Mouse (Mus musculus) myocyte (in vitro differentiated cells): ENCODE measurements around the gene Rpe65. TPM values are rescaled to one million over a fixed set of nuclear protein-coding genes. Genes with fewer than 3 reads are reported as not detected.

Experiments used
- H3K27me3 ChIP-seq: one replicate; pipeline ENCODE4 v1.6.1; 2011; ENCODE audit not compliant: control insufficient read depth, insufficient read depth, insufficient read length
- H3K36me3 ChIP-seq: one replicate; pipeline ENCODE4 v1.6.1; 2011; ENCODE audit not compliant: control insufficient read depth, insufficient read depth
- H3K4me2 ChIP-seq: one replicate; pipeline ENCODE4 v1.6.1; 2011; ENCODE audit warnings: low read depth, control low read depth
- H3K4me3 ChIP-seq: one replicate; pipeline ENCODE4 v1.5.1; 2011; ENCODE audit warnings: mild to moderate bottlenecking, control low read depth, moderate library complexity
- H3K79me2 ChIP-seq: one replicate; pipeline ENCODE4 v1.6.1; 2011; ENCODE audit not compliant: control insufficient read depth, insufficient read depth
- H3ac ChIP-seq: one replicate; pipeline ENCODE4 v1.6.1; 2011; ENCODE audit not compliant: control insufficient read depth, insufficient read length
- CEBPB ChIP-seq: IDR thresholded peaks from 2 replicates; pipeline ENCODE4 v1.6.1; 2011; ENCODE audit warnings: mild to moderate bottlenecking, moderate library complexity; ENCODE audit not compliant: poor library complexity, insufficient read depth, severe bottlenecking
- E2F4 ChIP-seq: IDR thresholded peaks from one replicate; pipeline ENCODE4 v1.6.1; 2011; ENCODE audit warnings: mild to moderate bottlenecking, control low read depth, moderate library complexity; ENCODE audit not compliant: insufficient read depth
- MAX ChIP-seq: IDR thresholded peaks from one replicate; pipeline ENCODE4 v1.6.1; 2011; ENCODE audit warnings: low read depth, mild to moderate bottlenecking, control low read depth
- MYOD1 ChIP-seq, 3 experiments: IDR thresholded peaks; one replicate each; pipeline ENCODE4 v1.6.1; 2011; ENCODE audit warnings: control low read depth in 2 of 3, low read depth in 2 of 3, mild to moderate bottlenecking in 2 of 3, moderate library complexity in 1 of 3; ENCODE audit not compliant: insufficient read length in 2 of 3, control insufficient read depth in 1 of 3
- MYOG ChIP-seq, 3 experiments: IDR thresholded peaks; one replicate each; pipeline ENCODE4 v1.6.1; 2011; ENCODE audit warnings: control low read depth in 2 of 3, low read depth in 2 of 3, mild to moderate bottlenecking in 2 of 3; ENCODE audit not compliant: insufficient read length in 2 of 3, control insufficient read depth in 1 of 3, insufficient read depth in 1 of 3
- POLR2A ChIP-seq: IDR thresholded peaks from one replicate; pipeline ENCODE4 v1.6.1; 2011; ENCODE audit warnings: low read depth, mild to moderate bottlenecking, control low read depth, moderate library complexity; ENCODE audit not compliant: insufficient read length
- POLR2AphosphoS2 ChIP-seq: IDR thresholded peaks from one replicate; pipeline ENCODE4 v1.6.1; 2011; ENCODE audit warnings: low read depth, control low read depth; ENCODE audit not compliant: insufficient read length
- REST ChIP-seq: IDR thresholded peaks from one replicate; pipeline ENCODE4 v1.6.1; 2011; ENCODE audit warnings: mild to moderate bottlenecking, control low read depth, moderate library complexity; ENCODE audit not compliant: insufficient read depth, insufficient read length
- SRF ChIP-seq: IDR thresholded peaks from one replicate; pipeline ENCODE4 v1.6.1; 2011; ENCODE audit warnings: low read depth; ENCODE audit not compliant: control insufficient read depth, insufficient read length
- TCF12 ChIP-seq: IDR thresholded peaks from one replicate; pipeline ENCODE4 v1.6.1; 2011; ENCODE audit warnings: mild to moderate bottlenecking, control low read depth; ENCODE audit not compliant: poor library complexity, insufficient read depth, severe bottlenecking
- TCF3 ChIP-seq: IDR thresholded peaks from one replicate; pipeline ENCODE4 v1.6.1; 2011; ENCODE audit warnings: low read depth, control low read depth; ENCODE audit not compliant: insufficient read length
- USF1 ChIP-seq: IDR thresholded peaks from one replicate; pipeline ENCODE4 v1.6.1; 2011; ENCODE audit warnings: low read depth, mild to moderate bottlenecking, control low read depth, moderate library complexity
- polyA plus RNA-seq: library from polyadenylated mRNA; unstranded; fragments of >200 nt; fragmentation: generic; extraction: Trizol; gene quantifications from one replicate; pipeline ENCODE4 v1.2.1, GENCODE M21; 2012; ENCODE audit warnings: missing spikeins

Gene Rpe65
- not detected for polyA plus RNA-seq

DNA sequence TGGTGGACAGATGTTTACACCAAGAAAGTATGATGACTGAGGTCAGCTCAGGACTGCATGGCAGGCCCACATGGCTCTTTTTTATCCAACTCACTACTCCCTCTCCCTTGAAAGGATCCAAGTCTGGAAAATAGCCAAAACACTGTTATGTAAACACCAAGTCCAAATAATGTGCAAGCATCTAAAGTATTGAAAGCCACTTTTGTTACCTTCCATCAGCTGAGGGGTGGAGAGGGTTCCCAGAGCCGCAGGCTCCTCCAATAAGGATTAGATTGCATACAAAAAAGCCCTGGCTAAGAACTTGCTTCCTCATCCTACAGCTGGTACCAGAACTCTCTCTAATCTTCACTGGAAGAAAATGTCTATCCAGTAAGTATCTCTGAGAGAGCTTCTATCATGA, at the start of gene Rpe65:
TSS of gene Rpe65 (plus strand) at position 301 of the 400 bp plus-strand sequence.
- Histone ChIP-seq H3K27me3 (no peaks in the 10 kb centered on the region), H3K79me2 (no peaks in the 10 kb centered on the region), H3K4me3 (no peak within 1 kb of the TSS), H3ac (no peak within 1 kb of the TSS), H3K4me2 (no peak within 1 kb of the TSS), H3K36me3 (no peaks in the 10 kb centered on the region)
- no peak for TF ChIP-seq POLR2AphosphoS2
- TF ChIP-seq REST, result no peak
- TF ChIP-seq MYOG (IDR thresholded peaks at IDR 0.05; ENCODE audit: control insufficient read depth in 1 of 3, insufficient read depth in 1 of 3, insufficient read length in 2 of 3, low read depth in 2 of 3), result no peak
- TF ChIP-seq TCF3, result no peak
- no peak for TF ChIP-seq SRF
- TF ChIP-seq POLR2A, result no peak
- TF ChIP-seq E2F4, result no peak
- no peak for TF ChIP-seq CEBPB
- no peak for TF ChIP-seq MYOD1 (IDR thresholded peaks at IDR 0.05; ENCODE audit: control insufficient read depth in 1 of 3, insufficient read length in 2 of 3, low read depth in 2 of 3)
- no peak for TF ChIP-seq TCF12
- TF ChIP-seq MAX, result no peak
- no peak for TF ChIP-seq USF1

DNA sequence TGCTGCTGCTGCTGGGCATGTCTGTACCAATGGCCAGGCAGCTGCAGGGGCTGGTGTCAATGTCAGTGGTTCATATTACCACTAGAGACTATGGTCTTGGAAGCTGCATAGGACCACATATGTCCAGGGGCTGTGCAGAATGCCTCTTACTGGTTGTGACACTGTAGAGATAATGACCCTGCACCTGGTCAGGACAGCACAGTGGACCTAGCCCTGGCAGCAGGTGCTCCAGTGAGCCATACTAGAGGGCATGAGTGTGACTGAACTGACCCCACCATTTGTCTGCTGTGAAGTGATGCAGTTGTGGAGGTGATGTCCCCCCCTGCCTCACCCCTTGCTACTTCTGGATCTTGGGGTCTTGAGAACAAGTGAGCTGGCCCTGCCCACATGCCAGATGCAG, 48.8 kb upstream of the Rpe65 start:
- H3K36me3 ChIP-seq, result no peaks in the 10 kb centered on the region
- no peaks in the 10 kb centered on the region for H3K27me3 ChIP-seq
- H3ac ChIP-seq, result no peak overlapping the region
- H3K79me2 ChIP-seq, result no peaks in the 10 kb centered on the region
- H3K4me2 ChIP-seq, result no peak overlapping the region
- no peak overlapping the region for H3K4me3 ChIP-seq
- TF ChIP-seq USF1, result no peak
- no peak for TF ChIP-seq TCF12
- TF ChIP-seq CEBPB, result no peak
- TF ChIP-seq POLR2A, result no peak
- no peak for TF ChIP-seq E2F4
- TF ChIP-seq SRF, result no peak
- TF ChIP-seq MYOG (IDR thresholded peaks at IDR 0.05; ENCODE audit: control insufficient read depth in 1 of 3, insufficient read depth in 1 of 3, insufficient read length in 2 of 3, low read depth in 2 of 3), result no peak
- TF ChIP-seq TCF3, result no peak
- TF ChIP-seq REST, result no peak
- TF ChIP-seq MYOD1 (IDR thresholded peaks at IDR 0.05; ENCODE audit: control insufficient read depth in 1 of 3, insufficient read length in 2 of 3, low read depth in 2 of 3), result no peak
- no peak for TF ChIP-seq MAX
- TF ChIP-seq POLR2AphosphoS2, result no peak

DNA sequence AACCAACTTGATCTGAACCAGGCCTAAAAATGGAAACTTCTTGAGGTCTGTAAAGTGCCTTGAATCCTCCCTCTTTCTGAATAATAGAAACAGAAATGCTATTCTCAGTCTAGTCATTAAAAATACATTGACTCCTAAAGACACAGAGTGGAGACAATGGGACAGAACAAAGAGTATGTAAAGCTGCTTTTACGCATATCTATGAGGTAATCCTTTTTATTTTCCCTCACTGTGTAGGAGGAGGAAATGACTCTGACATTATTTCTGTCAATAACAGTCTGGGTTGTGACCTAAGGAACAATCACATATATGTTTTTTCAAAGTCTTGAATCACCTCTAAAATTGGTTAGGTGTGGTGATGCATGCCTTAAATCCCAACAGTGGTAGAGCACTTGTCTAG, 16.0 kb downstream of the Rpe65 start:
- H3K27me3 ChIP-seq, result no peaks in the 10 kb centered on the region
- no peak overlapping the region for H3ac ChIP-seq
- no peaks in the 10 kb centered on the region for H3K36me3 ChIP-seq
- TF ChIP-seq SRF, result no peak
- TF ChIP-seq TCF12, result no peak
- no peak for TF ChIP-seq TCF3
- no peak for TF ChIP-seq POLR2AphosphoS2
- no peak overlapping the region for H3K4me2 ChIP-seq
- no peak overlapping the region for H3K4me3 ChIP-seq
- H3K79me2 ChIP-seq, result no peaks in the 10 kb centered on the region

DNA sequence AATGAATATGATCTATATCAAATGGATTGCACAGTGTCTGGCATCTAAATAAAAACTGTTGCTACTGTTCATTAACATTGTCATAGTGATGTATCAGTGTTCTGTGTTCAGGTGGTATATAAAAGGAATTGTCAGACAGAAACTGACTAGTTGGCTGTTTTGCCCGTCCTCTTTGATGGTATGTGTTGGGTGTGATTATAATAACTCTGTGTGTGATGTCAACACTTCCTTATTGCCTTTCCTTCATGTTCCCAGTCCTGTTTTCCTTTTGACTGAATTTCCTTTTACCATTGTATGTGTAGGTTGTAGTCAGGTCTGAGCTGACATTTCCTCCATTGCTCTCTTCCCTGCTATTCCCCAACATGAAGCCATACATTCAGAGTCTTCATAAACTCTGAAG, 22.1 kb downstream of the Rpe65 start:
- TF ChIP-seq REST, result no peak
- TF ChIP-seq TCF12, result no peak
- TF ChIP-seq SRF, result no peak
- TF ChIP-seq POLR2A, result no peak
- TF ChIP-seq MYOD1 (IDR thresholded peaks at IDR 0.05; ENCODE audit: control insufficient read depth in 1 of 3, insufficient read length in 2 of 3, low read depth in 2 of 3), result no peak
- no peak for TF ChIP-seq POLR2AphosphoS2
- no peak for TF ChIP-seq MYOG (IDR thresholded peaks at IDR 0.05; ENCODE audit: control insufficient read depth in 1 of 3, insufficient read depth in 1 of 3, insufficient read length in 2 of 3, low read depth in 2 of 3)
- TF ChIP-seq USF1, result no peak
- no peak for TF ChIP-seq CEBPB
- TF ChIP-seq E2F4, result no peak
- no peak for TF ChIP-seq MAX
- no peak for TF ChIP-seq TCF3
- Histone ChIP-seq H3K79me2 (no peaks in the 10 kb centered on the region), H3K4me2 (no peak overlapping the region), H3K27me3 (no peaks in the 10 kb centered on the region), H3K36me3 (no peaks in the 10 kb centered on the region), H3K4me3 (no peak overlapping the region), H3ac (no peak overlapping the region)

DNA sequence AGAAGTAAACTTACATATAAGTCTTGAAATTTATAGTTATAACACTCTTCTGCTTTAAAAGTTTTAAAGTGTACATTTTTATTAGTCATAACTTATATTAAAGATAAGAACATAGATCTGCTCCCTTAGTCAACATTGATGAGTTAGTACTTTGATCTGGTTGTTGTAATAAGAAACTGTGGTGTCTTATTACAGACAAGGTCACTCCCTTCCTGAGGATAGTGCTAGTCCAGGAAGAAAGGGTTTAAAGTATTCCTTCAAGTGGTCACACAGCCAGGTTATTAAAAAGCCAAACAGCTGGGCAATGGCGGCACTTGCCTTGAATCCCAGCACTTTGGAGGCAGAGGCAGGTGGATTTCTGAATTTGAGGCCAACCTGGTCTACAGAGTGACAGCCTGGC, 25.0 kb downstream of the Rpe65 start:
- no peaks in the 10 kb centered on the region for H3K36me3 ChIP-seq
- no peak overlapping the region for H3K4me3 ChIP-seq
- no peaks in the 10 kb centered on the region for H3K79me2 ChIP-seq
- TF ChIP-seq TCF12, result no peak
- TF ChIP-seq MYOG (IDR thresholded peaks at IDR 0.05; ENCODE audit: control insufficient read depth in 1 of 3, insufficient read depth in 1 of 3, insufficient read length in 2 of 3, low read depth in 2 of 3), result no peak
- no peak overlapping the region for H3K4me2 ChIP-seq
- no peak overlapping the region for H3ac ChIP-seq
- no peaks in the 10 kb centered on the region for H3K27me3 ChIP-seq

DNA sequence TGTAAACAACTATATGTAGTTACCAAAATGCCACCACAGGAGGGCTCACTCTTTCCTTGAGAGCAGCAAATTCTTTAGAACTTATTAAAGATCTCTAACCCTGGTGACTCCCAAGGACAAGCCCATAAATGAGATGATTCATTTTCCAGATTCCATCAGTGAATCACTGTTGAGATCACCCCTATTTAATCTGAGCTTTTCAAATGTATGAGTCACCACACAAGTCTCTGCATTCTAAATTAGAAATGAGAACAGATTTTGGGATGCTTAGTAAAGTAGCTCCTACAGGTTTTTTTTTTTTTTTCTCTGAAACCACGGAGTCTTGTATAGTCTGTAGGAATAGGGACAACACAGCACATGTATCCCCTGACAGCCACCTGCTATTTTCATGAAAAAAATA, 61.8 kb downstream of the Rpe65 start:
- Histone ChIP-seq H3ac (no peak overlapping the region), H3K27me3 (no peaks in the 10 kb centered on the region), H3K4me3 (no peak overlapping the region), H3K79me2 (no peaks in the 10 kb centered on the region), H3K36me3 (no peaks in the 10 kb centered on the region), H3K4me2 (peak overlapping the region; percentile 49)
- TF ChIP-seq MAX (no peak), TCF3 (no peak), SRF (no peak), POLR2A (no peak), TCF12 (no peak), POLR2AphosphoS2 (no peak), CEBPB (no peak), USF1 (no peak)
